Mouse (Mus musculus): ENCODE data around the gene Cacnb3.

GRCm38 (mm10) chr15:98608058-98608783, 22.4 kb upstream of the Cacnb3 start:
- TF ChIP-seq EP300 (IDR thresholded peaks at IDR 0.05; ENCODE audit: low read depth): no peak
- no peak for TF ChIP-seq CTCF (IDR thresholded peaks at IDR 0.05; ENCODE audit: low read depth)

Measured in heart, postnatal 0 days (tissue).